Mouse (Mus musculus): ENCODE measurements around the gene Nudt6. TPM values are rescaled to one million over a fixed set of nuclear protein-coding genes. Genes with fewer than 3 reads are reported as not detected.

Gene Nudt6
- polyA plus RNA-seq, 1 experiment from 2014 or later: 6.4 TPM

Other genes starting within 250 kb of the Nudt6 start
- gene Il21, start 187.6 kb downstream of the Nudt6 start, polyA plus RNA-seq (2015; fragmentation: Nextera tagmentation; extraction: Ambion mirVana): not detected in 2 replicates
- gene Bbs12, start 107.7 kb downstream of the Nudt6 start, polyA plus RNA-seq (2015; fragmentation: Nextera tagmentation; extraction: Ambion mirVana): 4.1 and 4.3 TPM in 2 replicates
- gene Cetn4, start 107.5 kb downstream of the Nudt6 start, polyA plus RNA-seq (2015; fragmentation: Nextera tagmentation; extraction: Ambion mirVana): 3.1 and 3.3 TPM in 2 replicates
- gene Fgf2, start 71.9 kb downstream of the Nudt6 start, polyA plus RNA-seq (2015; fragmentation: Nextera tagmentation; extraction: Ambion mirVana): 0.74 and 0.88 TPM in 2 replicates
- gene Spata5, start 315 bp downstream of the Nudt6 start, polyA plus RNA-seq (2015; fragmentation: Nextera tagmentation; extraction: Ambion mirVana): 32.6 and 35.7 TPM in 2 replicates
- 4.4 TPM in 2 replicates for gene Spry1, start 219.7 kb upstream of the Nudt6 start, polyA plus RNA-seq (2015; fragmentation: Nextera tagmentation; extraction: Ambion mirVana)

Data from neural tube, embryonic 13.5 days (tissue).